Mouse (Mus musculus) ovary, postnatal 36 days (tissue): Measurements from ENCODE around the gene Zfp775.
"Not testable (repeated sequence)": the region's sequence is repeated elsewhere in the genome, so short reads cannot be mapped to it uniquely, and the experiment has no call there.

Experiments used
- DNase-seq: peaks from one replicate; pipeline ENCODE4 v3.0.0; 2022; ENCODE audit warnings: low spot score, mixed read lengths

Zfp775 gene

DNA sequence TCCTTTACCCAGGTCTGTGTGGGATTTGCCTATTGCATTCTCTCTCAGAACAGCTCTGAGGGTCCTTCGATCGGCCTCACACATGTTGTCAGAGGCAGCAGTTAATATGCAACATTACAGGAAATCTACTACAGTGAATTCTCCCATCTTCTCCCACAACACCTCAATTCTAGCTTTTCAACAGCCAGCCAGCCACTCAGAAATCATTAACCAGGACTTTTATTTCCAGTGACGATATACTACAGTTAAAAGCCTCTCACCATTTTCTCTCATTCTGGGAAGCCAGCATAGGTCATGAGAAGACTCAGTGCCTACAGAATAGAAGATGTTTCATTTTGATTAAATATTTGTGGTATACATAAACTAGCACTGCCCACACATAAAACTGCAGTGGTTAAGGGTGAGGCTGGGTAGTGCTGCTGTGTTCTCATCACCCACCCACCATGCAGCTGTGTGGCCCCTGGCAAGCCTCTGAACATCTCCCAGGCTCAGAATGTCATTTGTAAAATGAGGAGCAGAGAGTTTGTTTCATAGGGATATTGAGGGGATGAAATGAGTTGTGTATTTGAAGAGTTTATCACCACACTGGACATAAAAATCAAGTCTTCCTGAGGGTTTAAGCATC is 10.5 kb upstream of the Zfp775 start:
- DNase-seq = no peak

DNA sequence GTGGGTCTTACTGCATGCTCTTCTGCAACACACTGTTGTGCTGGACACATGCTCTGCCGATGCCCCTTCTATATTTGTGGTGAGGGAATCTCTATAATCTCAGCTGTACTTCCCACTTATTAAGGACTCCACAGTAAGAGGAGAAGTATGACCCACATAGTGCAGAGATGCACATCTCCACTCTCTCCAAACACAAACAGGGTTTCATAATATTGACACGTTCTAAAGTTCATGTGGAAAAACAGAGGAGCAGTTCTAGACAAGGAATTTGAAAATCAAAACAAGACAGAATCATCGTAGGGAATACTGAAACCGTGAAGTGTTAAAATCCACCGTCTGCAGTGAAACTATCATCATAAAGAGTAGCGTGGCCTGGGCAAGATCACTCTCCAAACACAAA is 10.0 kb upstream of the Zfp775 start:
- DNase-seq = no peak

DNA sequence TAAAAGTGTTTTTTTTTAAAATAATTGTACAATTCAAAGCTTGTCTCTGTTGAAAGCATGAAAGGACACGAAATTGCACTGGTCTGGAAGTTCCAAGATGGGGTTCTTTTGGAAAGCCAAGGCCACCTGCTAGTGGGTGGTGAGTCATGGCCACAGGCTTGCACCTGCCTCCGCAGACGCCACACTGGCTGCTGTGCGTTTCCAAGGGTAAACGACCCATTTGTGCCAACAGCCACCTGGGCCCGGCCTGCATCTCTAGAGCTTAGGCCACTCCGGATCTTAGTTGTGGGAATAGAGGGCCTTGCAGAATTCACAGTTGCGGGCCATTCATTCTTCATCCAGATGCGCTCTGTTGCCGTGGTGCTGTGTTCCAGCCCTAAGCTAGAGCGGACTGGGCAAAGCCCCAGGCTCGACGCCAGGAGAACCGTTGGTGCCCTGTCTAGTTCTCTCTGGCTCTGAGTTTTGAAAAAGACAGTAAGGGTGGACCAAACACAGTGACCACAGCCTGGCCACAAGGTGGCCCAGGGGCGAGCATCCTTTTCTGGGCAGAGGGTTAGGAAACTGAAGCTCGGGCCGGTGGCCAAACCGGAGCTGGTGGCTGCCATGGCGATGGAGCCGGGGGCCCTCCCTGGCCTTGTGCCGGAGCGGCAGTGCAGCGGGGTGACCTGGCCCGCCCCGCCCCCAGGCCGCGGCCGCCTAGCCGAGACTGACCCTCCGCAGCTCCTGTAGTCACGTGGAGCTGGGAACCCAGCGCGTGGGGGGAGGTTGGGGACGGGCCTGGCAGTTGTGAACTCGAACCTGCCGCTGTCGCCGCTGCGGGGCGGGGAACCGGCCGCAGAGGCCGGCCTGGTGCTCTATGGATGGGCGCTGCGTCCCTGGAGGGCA is 8.5 kb upstream of the Zfp775 start, which contains the start of the genes Repin1 and Gm44965:
Gene Repin1 (plus strand): TSS at position 726 of the 885 bp plus-strand sequence.
Gene Gm44965 (plus strand): TSS at position 784 of the 885 bp plus-strand sequence.
- DNase-seq = peak; percentile 96

DNA sequence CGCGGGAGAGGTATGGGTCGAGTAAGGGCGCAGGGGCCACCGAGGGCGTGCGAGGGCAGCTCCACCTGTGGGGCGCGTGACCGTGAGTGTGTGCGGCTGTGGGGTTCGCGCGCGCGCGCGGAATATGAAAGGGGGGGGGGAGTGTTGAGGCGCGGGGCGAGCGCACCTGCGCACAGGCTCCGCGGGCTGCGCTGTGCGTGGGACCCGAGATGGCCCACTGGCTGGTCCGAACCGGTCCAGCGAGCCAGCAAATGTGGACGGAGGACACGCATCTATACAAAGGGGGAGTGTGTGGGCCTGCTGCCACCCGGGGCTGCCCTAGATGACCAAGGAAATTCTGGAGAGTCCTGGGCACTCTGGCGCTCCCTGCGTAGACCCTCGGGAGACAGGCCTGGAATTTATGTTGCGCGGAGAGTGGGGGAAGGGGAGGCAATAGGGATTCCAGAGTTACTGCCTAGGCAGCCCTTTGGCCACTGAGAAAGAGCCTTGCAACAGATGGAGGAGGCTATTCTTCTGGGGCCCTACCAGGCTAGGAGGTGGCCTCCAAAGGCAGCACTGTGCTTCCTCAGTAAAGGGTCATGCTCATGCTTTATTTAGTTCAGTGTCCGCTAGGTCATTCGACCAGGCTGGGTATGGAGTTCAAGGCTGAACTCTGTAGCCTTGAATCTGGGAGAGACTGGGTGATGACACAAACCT is 7.7 kb upstream of the Zfp775 start:
- no peak for DNase-seq

DNA sequence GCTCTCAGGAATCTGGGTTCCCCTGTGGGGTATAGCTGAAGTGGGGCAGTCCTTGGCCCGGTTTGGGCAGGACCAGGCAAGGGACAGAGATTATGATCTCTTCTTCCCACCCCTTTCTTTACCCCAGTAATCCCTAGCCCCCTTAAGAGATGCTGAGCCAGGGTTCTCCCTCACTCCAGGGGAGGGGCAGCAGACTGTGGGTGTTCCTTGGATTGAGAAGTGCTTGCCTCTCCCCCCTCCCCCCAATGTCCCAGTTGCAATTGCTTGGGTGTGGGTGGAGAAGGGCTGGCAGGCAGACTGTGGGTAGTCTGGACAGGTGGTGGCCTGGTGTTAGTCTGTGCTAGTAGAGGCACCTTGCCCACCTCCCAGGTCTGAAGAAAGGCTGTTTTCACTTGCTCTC is 6.6 kb upstream of the Zfp775 start:
- no peak for DNase-seq

DNA sequence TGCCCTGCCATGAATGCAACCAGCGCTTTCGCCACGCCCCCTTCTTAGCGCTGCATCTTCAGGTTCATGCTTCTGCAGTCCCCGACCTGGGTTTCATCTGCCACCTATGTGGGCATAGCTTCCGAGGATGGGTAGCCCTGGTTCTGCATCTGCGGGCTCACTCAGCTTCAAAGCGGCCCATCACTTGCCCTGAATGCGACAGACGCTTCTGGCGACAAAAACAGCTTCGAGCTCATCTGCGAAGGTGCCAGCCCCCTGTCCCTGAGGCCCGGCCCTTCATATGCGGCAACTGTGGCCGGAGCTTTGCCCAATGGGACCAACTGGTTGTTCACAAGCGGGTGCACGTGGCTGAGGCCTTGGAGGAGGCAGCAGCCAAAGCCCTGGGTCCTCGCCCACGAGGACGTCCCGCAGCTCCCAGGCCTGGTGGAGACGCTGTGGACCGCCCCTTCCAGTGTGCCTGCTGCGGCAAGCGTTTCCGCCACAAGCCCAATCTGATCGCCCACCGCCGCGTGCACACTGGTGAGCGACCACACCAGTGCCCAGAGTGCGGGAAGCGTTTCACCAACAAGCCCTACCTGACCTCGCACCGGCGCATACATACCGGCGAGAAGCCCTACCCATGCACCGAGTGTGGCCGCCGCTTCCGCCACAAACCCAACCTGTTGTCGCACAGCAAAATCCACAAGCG is 5.2 kb upstream of the Zfp775 start:
- DNase-seq = no peak

DNA sequence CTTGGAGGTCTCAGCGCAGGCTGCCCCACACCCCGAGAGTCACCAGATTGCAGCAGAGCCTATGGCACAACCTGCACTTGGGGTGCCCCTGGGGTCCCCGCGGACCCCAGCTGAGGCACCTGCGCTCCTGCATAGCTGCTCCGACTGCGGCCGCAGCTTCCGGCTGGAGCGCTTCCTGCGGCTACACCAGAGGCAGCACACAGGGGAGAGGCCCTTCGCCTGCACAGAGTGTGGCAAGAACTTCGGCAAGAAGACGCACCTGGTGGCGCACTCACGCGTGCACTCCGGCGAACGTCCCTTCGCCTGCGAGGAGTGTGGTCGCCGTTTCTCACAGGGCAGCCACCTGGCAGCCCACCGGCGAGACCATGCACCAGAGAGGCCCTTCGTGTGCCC is 4.6 kb upstream of the Zfp775 start:
- DNase-seq = no peak

DNA sequence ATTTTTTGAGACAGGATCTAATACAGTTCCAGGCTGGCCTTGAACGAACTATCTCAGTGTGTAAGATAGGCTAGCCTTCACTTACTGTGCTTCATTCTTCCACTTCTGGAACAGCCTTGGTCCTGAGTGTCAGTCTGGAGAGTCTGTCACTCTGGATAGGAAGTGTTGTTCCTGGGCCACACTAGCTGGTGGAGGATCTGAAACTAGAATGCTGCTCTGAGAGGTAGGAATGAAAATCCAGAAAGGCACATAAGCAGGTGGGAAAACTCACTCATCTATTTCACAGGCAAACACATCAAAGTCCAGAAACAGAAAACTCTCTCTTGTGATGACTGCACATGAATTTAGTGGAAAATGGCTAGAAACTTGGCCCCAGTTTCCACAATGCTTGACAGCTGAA is 1.3 kb upstream of the Zfp775 start:
- DNase-seq = no peak

DNA sequence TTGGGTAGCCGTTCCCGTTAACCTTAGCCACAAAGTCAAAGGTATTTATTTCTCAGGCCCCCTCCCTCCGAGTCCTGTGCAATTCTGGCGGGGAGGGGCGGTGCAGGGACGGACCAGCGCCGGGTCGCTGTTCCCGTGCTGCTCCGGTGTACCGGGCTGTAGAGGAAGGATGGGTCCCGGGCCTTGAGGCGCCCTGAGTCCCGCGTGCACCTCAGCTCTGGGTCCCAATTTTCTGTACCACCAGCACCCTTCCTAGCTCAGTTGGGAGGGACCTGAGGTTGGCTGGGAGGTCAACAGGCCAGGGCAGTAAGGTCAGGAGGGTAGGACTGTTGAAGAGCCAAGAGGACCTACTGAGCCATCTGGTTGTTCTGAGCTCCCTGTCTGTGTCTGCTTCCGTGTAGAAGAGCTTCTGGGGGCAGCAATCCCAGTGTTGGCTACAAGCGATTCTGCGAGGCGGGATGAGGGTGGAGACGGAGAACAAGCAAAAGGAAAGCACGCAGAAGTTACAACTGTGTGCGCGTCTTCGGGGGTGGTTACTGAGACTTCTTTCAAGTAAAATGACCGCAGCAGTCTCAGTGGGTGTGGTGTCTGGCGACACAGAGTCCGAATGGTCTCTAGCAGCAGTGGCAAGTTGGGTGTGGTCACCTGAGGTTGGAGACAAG is 348 bp downstream of the Zfp775 start:
- no peak for DNase-seq

DNA sequence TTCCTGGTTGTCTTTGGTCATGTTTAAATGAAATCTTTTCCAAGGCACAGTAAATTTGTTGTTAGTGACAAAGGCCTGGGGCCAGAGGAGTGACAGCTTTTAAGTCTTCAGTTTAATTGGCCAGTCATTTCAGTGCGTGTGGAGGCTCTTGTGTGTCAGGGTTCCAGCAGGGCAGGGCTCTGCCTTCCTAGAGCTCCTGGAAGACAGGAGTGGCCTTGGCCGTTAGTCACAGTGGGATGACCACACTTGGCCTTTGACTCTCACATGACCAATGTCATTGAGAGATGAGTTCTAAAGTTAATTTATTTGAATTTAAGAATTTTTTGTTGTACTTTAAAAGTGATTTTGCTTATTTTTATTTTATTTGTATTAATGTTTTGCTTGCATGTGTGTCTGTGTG is 6.3 kb downstream of the Zfp775 start:
- DNase-seq = no peak

DNA sequence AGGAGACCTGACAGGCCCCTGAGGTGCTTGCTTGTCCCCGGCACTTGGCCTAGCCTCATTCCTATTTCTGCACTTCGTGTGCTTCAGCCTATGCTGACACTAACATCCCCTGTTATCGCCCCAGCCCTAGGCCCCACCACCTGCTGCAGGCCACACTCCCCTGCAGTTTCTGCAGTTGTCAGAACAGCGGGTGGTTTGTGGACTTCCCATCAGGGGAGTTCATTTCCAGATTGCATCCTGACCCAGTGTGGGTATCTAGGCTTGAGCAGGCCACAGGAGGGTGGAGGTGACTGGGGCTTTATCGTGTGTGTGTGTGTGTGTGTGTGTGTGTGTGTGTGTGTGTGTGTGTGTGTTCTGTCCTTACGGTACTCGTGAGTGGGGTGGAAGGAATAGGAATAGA is 7.6 kb downstream of the Zfp775 start:
- no peak for DNase-seq

DNA sequence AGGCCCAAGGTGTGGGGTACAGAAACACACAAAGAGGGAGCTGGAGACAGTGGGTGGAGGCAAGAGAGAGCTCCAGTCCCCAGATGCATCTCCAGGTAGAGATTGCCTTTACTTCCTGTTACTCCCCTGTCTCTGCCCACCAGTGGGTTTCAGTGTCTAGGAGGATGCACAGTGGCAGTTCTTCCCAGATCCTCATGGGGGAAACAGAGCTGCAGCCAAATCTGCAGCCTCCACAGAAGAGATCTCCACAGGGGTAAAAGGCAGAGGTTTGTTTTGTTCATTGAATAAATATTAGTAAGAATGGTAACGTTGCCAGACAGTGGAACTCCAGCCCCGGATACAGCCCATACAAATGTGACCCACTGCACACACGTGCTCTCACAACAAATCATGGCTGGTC is 8.8 kb downstream of the Zfp775 start:
- no peak for DNase-seq

DNA sequence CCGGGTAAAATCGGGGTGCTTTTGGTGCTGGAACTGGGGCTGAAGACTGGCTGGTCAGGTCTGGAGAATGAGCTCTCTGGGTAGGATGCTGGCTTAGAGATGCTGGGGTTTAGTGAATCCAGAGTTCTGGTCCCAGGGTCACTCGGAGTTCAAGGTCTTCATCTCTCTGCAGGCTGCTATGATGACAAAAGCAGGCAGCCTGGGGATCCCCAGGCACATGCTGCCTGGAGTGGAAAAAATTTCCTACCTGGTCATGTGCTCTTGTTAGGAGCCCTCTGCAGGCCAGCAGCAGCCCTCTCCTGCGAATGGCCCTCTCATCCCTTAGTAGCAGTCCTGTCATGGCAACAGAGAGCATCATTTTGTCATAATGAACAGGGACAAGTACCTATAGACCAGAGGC is 11.6 kb downstream of the Zfp775 start:
- DNase-seq = no peak

DNA sequence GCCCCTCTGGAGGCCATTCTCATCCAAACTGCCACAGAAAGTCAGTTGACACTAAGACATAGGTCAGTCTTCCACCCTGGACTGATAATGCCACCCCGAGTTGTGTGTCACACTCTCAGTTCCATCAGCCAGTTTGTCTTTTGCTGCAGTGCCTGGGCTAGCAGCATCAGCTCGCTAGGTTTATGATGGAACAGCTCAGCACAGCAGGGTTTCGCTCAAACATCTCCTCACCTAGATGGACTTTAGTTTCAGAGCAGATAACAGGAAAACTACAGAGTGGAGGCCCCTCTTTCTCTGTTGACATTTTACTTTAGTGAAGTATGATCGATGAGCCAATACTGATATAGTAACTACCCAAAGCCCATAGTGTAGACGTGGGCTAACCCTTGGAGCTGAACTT is 12.9 kb downstream of the Zfp775 start:
- DNase-seq = no peak

DNA sequence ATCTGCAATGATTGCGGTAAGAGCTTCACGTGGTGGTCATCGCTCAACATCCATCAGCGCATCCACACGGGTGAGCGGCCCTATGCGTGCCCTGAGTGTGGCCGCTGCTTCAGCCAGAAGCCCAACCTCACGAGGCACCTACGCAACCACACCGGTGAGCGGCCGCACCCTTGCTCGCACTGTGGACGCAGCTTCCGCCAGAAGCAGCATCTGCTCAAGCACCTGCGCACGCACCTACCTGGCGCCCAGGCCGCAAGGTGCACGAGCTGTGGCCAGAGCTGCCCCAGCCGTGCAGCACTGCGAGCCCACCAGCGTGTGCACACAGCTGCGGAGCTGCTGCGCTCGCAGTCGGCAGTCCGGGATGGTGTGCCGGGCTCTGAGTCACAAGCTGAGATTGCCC is 18.2 kb downstream of the Zfp775 start:
- DNase-seq = no peak

DNA sequence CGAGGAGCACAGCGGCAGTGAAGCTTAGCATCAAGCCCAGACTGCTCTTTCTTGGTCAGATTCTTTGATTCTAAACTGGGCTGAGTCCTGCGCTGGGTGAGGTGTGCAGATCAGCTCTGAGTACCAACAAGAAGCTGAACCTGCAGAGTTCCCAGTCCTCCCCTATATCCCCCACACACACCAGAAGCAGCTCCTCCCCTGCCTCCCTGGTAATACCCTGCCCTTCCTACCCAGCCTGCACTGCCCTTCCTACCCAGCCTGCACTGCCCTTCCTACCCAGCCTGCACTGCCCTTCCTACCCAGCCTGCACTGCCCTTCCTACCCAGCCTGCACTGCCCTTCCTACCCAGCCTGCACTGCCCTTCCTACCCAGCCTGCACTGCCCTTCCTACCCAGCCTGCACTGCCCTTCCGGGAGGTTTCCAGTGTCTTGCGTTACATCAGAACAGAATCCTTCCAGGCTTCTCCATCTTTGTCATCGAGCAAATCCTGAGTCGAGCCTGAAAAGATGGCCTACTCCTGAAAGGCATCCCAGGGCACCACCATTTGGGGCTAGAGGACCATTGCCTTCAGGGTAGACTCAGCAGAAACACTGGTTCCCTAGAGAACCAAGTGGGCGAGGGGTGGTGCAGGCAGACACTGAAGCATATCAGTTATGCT is 20.5 kb downstream of the Zfp775 start:
- DNase-seq = not testable (repeated sequence)

DNA sequence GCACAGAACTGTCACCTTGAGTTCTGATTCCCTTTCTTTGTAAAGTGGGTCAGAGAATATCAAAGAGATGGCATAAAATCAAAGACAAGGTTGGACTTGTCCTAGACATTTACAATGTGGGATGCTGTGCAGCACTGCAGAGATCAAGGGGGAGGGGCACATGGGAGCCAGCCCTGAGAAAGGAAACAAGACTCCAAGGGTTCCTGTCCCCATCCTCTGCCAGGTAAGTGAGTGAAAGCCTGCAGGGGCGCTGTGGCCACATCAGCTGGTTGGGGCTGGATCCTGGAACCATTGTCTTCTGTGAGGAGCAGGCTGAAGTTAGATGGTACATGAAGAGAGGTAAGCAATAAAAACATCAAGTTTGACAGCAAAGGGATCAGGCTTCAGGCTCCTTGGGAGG is 21.6 kb downstream of the Zfp775 start:
- no peak for DNase-seq

DNA sequence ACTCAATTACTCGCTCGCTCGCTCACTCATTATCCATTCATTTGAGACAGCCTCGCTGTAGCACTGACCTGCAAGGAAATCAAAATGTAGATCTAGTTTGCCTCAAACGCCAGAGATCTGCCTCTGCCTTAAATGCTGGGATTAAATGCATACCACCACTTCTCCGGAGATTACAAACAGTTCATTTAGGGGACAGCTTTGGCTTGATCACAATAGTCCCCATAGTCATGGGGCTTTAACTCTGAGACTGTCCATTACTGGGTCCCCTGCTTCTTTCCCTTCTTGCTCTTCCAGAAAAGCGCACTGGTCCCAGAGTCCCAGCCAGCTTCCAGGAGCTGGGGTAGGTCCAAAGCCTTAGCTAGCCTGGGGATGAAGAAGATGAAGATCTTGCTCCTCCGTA is 24.6 kb downstream of the Zfp775 start, which contains the start of gene AI854703:
Gene AI854703 (plus strand): TSS at position 301 of the 400 bp plus-strand sequence.
- no peak for DNase-seq

DNA sequence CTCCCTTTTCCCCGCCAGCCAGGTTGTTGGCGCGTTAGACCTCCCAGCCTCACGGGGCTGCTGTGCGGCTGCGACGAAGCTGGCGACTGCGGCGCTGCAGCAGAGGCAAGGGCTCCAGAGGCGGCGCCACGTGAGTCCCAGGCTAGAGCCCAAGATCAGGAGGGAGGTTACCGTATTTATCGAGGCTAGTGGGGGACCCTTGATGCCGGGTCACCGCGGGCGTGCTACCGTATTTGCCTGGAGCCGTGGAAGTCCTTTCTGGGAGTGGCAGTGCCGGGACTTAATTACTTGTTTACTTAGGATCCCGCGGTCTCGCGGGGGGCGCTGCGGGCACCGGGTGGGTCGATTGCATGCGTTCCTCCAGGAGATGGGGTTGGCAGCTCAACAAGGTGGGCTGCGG is 25.1 kb downstream of the Zfp775 start:
- peak; percentile 54 for DNase-seq

DNA sequence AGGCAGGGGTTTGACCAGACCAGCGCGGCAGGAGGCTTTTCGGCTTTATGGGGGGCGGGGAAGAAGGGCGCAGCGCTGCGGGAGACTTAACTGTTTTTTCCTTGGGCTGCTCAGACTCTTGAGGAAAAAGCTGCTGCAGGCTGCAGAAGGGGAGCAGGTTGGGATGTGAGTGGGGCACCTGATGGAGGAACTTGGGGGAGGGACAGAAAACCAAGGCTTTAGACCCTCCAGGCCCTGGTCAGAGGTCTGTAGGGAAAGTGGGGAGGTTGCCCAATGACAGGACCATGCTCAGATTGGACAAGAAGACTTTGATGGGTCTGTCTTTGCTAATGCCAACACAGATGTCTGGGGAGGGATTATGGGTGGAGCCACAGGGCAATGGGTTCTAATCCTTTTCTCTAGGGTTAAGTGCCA is 25.7 kb downstream of the Zfp775 start:
- DNase-seq = no peak

DNA sequence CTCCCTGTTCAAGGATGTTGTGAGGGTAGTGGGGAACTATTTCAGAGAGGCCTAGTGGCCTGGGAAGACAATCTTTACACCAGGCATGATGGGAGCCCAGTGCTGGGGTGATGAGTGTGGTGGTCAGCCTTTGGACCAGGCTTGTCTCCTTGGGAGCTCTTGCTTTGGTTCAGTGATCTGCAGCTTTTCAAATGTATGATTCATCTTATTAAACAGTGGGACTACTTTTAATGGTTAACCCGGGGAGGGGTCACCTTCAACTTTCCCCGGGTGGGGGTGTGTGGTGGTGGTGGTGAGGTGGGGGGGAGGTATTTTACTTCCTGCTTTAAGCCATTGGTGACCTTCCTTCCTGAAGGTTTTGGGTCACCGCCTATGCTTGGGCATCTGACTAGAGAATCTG is 26.5 kb downstream of the Zfp775 start:
- DNase-seq = no peak
